Mouse (Mus musculus) ES-Bruce4 (cell line): ENCODE data around the gene Rnf225.

Experiments used
- CTCF ChIP-seq: IDR thresholded peaks from one replicate; pipeline ENCODE4 v1.8.1; 2011; ENCODE audit warnings: low read depth, low read length
- EP300 ChIP-seq: IDR thresholded peaks from 2 replicates; pipeline ENCODE4 v1.6.1; 2011; ENCODE audit warnings: low read depth, low read length; ENCODE audit not compliant: insufficient read depth
- POLR2A ChIP-seq: IDR thresholded peaks from one replicate; pipeline ENCODE4 v1.8.1; 2011; ENCODE audit warnings: low read length; ENCODE audit not compliant: insufficient read depth

- no peak for TF ChIP-seq POLR2A
- no peak for TF ChIP-seq CTCF
- TF ChIP-seq EP300, result no peak
Observed at GRCm38 (mm10) chr7:12922729-12923128, 4.5 kb upstream of the Rnf225 start.
